Mouse (Mus musculus) ZHBTc4 (cell line): ENCODE results near the gene Gm4969.
"Not testable (repeated sequence)": the region's sequence is repeated elsewhere in the genome, so short reads cannot be mapped to it uniquely, and the experiment has no call there.

ENCODE experiments used
- DNase-seq: peaks from one replicate; pipeline ENCODE4 v3.0.0-alpha.2; 2011; ENCODE audit warnings: low read depth, low spot score

Gene Gm4969

GRCm38 (mm10) chr7:19071024-19071423 lies 47.1 kb downstream of the Gm4969 start:
- DNase-seq, result not testable (repeated sequence)

- DNase-seq, result peak; percentile 73
These were observed 48.7 kb downstream of the Gm4969 start for GRCm38 (mm10) chr7:19069500-19069899.

GRCm38 (mm10) chr7:19068707-19069106 lies 49.5 kb downstream of the Gm4969 start:
- DNase-seq, result peak; percentile 87

- no peak for DNase-seq
These were observed 50.2 kb downstream of the Gm4969 start for GRCm38 (mm10) chr7:19067935-19068334.

- DNase-seq, result peak; percentile 35
These were observed 51.1 kb downstream of the Gm4969 start for GRCm38 (mm10) chr7:19067063-19067462.

GRCm38 (mm10) chr7:19065896-19066295 lies 52.3 kb downstream of the Gm4969 start:
- DNase-seq, result no peak

- DNase-seq, result no peak
These were observed 60.8 kb downstream of the Gm4969 start for GRCm38 (mm10) chr7:19057405-19057804.

- DNase-seq, result no peak
These were observed 63.1 kb downstream of the Gm4969 start for GRCm38 (mm10) chr7:19055108-19055507.

GRCm38 (mm10) chr7:19054777-19055076 lies 63.4 kb downstream of the Gm4969 start:
- no peak for DNase-seq

- DNase-seq, result peak; percentile 86
These were observed 64.0 kb downstream of the Gm4969 start, which contains the start of gene Rsph6a for GRCm38 (mm10) chr7:19054047-19054776. Rsph6a (plus strand) TSS chr7:19054690.

- no peak for DNase-seq
These were observed 65.0 kb downstream of the Gm4969 start for GRCm38 (mm10) chr7:19053136-19053532.

GRCm38 (mm10) chr7:19052345-19053135 lies 65.6 kb downstream of the Gm4969 start:
- no peak for DNase-seq

- DNase-seq, result no peak
These were observed 67.0 kb downstream of the Gm4969 start for GRCm38 (mm10) chr7:19051161-19051560.

GRCm38 (mm10) chr7:19050172-19050571 lies 68.0 kb downstream of the Gm4969 start:
- DNase-seq, result no peak

GRCm38 (mm10) chr7:19049252-19049651 lies 68.9 kb downstream of the Gm4969 start:
- no peak for DNase-seq
